Mouse (Mus musculus) C2C12 (cell line): ENCODE measurements around the gene Spata33. TPM values are rescaled to one million over a fixed set of nuclear protein-coding genes. Genes with fewer than 3 reads are reported as not detected.
A peak's percentile ranks its signal among the peaks of the same experiment; 100 is the strongest.
"Not testable (repeated sequence)": the region's sequence is repeated elsewhere in the genome, so short reads cannot be mapped to it uniquely, and the experiment has no call there.

Experiments
- H3K27me3 ChIP-seq: one replicate; pipeline ENCODE4 v1.6.1; 2011; ENCODE audit not compliant: control insufficient read depth, insufficient read depth, insufficient read length
- H3K36me3 ChIP-seq: one replicate; pipeline ENCODE4 v1.6.1; 2011; ENCODE audit not compliant: control insufficient read depth, insufficient read depth
- H3K4me3 ChIP-seq: one replicate; pipeline ENCODE4 v1.5.1; 2011; ENCODE audit warnings: mild to moderate bottlenecking, control low read depth; ENCODE audit not compliant: poor library complexity, insufficient read depth, severe bottlenecking
- H3K79me2 ChIP-seq: one replicate; pipeline ENCODE4 v1.6.1; 2011; ENCODE audit not compliant: control insufficient read depth, insufficient read depth
- H3K79me3 ChIP-seq: one replicate; pipeline ENCODE4 v1.6.1; 2011; ENCODE audit warnings: low read depth, control low read depth
- H3ac ChIP-seq: one replicate; pipeline ENCODE3; 2011; ENCODE audit warnings: low read depth; ENCODE audit not compliant: control insufficient read depth, insufficient read length
- CEBPB ChIP-seq: IDR thresholded peaks from one replicate; pipeline ENCODE4 v1.6.1; 2011; ENCODE audit warnings: low read depth, mild to moderate bottlenecking, control low read depth, moderate library complexity
- CTCF ChIP-seq: IDR thresholded peaks from one replicate; pipeline ENCODE4 v1.5.1; 2011; ENCODE audit not compliant: control insufficient read depth, insufficient read depth, insufficient read length
- FOSL1 ChIP-seq: IDR thresholded peaks from one replicate; pipeline ENCODE4 v1.8.0; 2011; ENCODE audit warnings: mild to moderate bottlenecking, low read length; ENCODE audit not compliant: poor library complexity, insufficient read depth, severe bottlenecking
- MAX ChIP-seq: IDR thresholded peaks from one replicate; pipeline ENCODE4 v1.6.1; 2011; ENCODE audit warnings: mild to moderate bottlenecking, control low read depth
- MYOD1 ChIP-seq: IDR thresholded peaks from one replicate; pipeline ENCODE4 v1.6.1; 2011; ENCODE audit warnings: low read depth; ENCODE audit not compliant: control insufficient read depth, insufficient read length
- MYOG ChIP-seq: IDR thresholded peaks from one replicate; pipeline ENCODE4 v1.6.1; 2011; ENCODE audit not compliant: control insufficient read depth, insufficient read length; ENCODE audit errors: extremely low read depth
- USF1 ChIP-seq: IDR thresholded peaks from one replicate; pipeline ENCODE4 v1.6.1; 2011; ENCODE audit warnings: low read depth, mild to moderate bottlenecking, control low read depth, moderate library complexity
- polyA plus RNA-seq: library from polyadenylated mRNA; unstranded; fragments of >200 nt; fragmentation: generic; extraction: Trizol; gene quantifications from one replicate; pipeline ENCODE4 v1.2.1, GENCODE M21; 2012; ENCODE audit warnings: missing spikeins

The Spata33 gene
- polyA plus RNA-seq, 1 experiment, result 1.1 TPM

- Histone ChIP-seq H3ac (no peak overlapping the region), H3K4me3 (no peak overlapping the region), H3K36me3 (peaks cover 7% of the 10 kb centered on the region), H3K79me2 (peaks cover 14% of the 10 kb centered on the region), H3K27me3 (no peaks in the 10 kb centered on the region), H3K79me3 (peaks cover 5% of the 10 kb centered on the region)
- TF ChIP-seq MYOD1, result no peak
- TF ChIP-seq MYOG, result no peak
- no peak for TF ChIP-seq FOSL1
These were observed 15.8 kb downstream of the Spata33 start for GRCm38 (mm10) chr8:123228416-123228815.

- H3K79me3 ChIP-seq, H3K27me3 ChIP-seq, H3K36me3 ChIP-seq, H3K79me2 ChIP-seq, H3K4me3 ChIP-seq, H3ac ChIP-seq: not testable (repeated sequence)
These were observed 17.7 kb downstream of the Spata33 start for GRCm38 (mm10) chr8:123230326-123230725.

GRCm38 (mm10) chr8:123231742-123232141, 19.1 kb downstream of the Spata33 start:
- Histone ChIP-seq H3K27me3 (no peaks in the 10 kb centered on the region), H3K79me3 (no peaks in the 10 kb centered on the region), H3ac (no peak overlapping the region), H3K4me3 (no peak overlapping the region), H3K79me2 (no peaks in the 10 kb centered on the region), H3K36me3 (peaks cover 7% of the 10 kb centered on the region)
- TF ChIP-seq USF1 (no peak), FOSL1 (no peak), MYOD1 (no peak), MAX (no peak), CEBPB (no peak), MYOG (no peak), CTCF (no peak)

DNA sequence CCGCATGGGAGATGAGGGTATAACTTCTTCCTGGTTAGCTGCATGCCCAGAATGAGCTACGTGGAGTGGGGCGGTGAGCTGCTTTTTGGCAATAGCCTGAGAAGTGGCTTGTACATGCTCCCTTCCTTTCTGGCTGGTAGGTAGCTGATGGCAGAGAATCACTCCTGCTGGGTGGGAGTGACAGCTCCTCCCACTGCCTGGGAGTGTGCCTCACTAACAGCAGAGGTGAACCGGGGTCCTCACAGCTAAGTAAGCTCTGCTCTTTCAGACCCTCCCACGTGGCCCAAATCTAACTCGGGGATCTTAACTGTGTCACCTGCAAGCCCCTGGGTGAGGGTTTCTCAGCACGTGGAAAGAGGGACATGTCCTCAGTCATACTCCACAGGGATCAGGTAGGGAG, 19.9 kb downstream of the Spata33 start:
- H3K79me3 ChIP-seq, result no peaks in the 10 kb centered on the region
- peaks cover 2% of the 10 kb centered on the region for H3K36me3 ChIP-seq
- no peak overlapping the region for H3ac ChIP-seq
- no peak overlapping the region for H3K4me3 ChIP-seq
- no peaks in the 10 kb centered on the region for H3K79me2 ChIP-seq
- TF ChIP-seq MAX (no peak), USF1 (no peak)
- no peaks in the 10 kb centered on the region for H3K27me3 ChIP-seq

GRCm38 (mm10) chr8:123233300-123233699, 20.7 kb downstream of the Spata33 start:
- Histone ChIP-seq H3K27me3 (no peaks in the 10 kb centered on the region), H3K36me3 (no peaks in the 10 kb centered on the region), H3K79me2 (no peaks in the 10 kb centered on the region), H3K79me3 (no peaks in the 10 kb centered on the region), H3K4me3 (no peak overlapping the region), H3ac (no peak overlapping the region)
- TF ChIP-seq MAX (no peak), CEBPB (no peak), MYOD1 (no peak), FOSL1 (no peak), CTCF (no peak)

- no peaks in the 10 kb centered on the region for H3K79me3 ChIP-seq
- H3K4me3 ChIP-seq, result no peak overlapping the region
These were observed 21.1 kb downstream of the Spata33 start for GRCm38 (mm10) chr8:123233760-123234159.

GRCm38 (mm10) chr8:123234918-123235519, 22.4 kb downstream of the Spata33 start:
- no peaks in the 10 kb centered on the region for H3K79me2 ChIP-seq
- H3K36me3 ChIP-seq, result no peaks in the 10 kb centered on the region
- TF ChIP-seq FOSL1 (no peak), USF1 (no peak), MYOG (no peak), CTCF (no peak)
- no peaks in the 10 kb centered on the region for H3K27me3 ChIP-seq
- H3K4me3 ChIP-seq, result no peak overlapping the region
- H3ac ChIP-seq, result peak overlapping the region; percentile 0
- no peaks in the 10 kb centered on the region for H3K79me3 ChIP-seq

More at GRCm38 (mm10) chr8:123233760-123234159, 21.1 kb downstream of the Spata33 start:
- no peak for TF ChIP-seq CTCF
- no peak for TF ChIP-seq USF1
- TF ChIP-seq FOSL1, result no peak
- TF ChIP-seq CEBPB, result no peak
- no peak for TF ChIP-seq MYOD1
- no peak for TF ChIP-seq MYOG
- TF ChIP-seq MAX, result no peak
- Histone ChIP-seq H3ac (no peak overlapping the region), H3K79me2 (no peaks in the 10 kb centered on the region), H3K36me3 (no peaks in the 10 kb centered on the region), H3K27me3 (no peaks in the 10 kb centered on the region)
